Mouse (Mus musculus): ENCODE results near the gene Tmie.

GRCm38 (mm10) chr9:110877888-110878287, 2.0 kb downstream of the Tmie start:
- TF ChIP-seq POLR2A (IDR thresholded peaks at IDR 0.05; ENCODE audit: borderline replicate concordance, extremely low read depth, insufficient read depth, insufficient read length, poor library complexity, severe bottlenecking) (no peak), CTCF (IDR thresholded peaks at IDR 0.05; ENCODE audit: borderline replicate concordance, extremely low read depth, insufficient read depth, insufficient read length) (no peak)
